Mouse (Mus musculus) neural tube, postnatal 0 days (tissue): ENCODE measurements around the gene Psma3. TPM values are rescaled to one million over a fixed set of nuclear protein-coding genes. Genes with fewer than 3 reads are reported as not detected.

Experiments used
- polyA plus RNA-seq: library from polyadenylated mRNA; unstranded; fragments of >200 nt; fragmentation: Nextera tagmentation; extraction: Ambion mirVana; gene quantifications from 2 replicates; pipeline ENCODE4 v1.2.1, GENCODE M21; 2015

Gene Psma3
- 507 and 530 TPM in 2 replicates for polyA plus RNA-seq

DNA sequence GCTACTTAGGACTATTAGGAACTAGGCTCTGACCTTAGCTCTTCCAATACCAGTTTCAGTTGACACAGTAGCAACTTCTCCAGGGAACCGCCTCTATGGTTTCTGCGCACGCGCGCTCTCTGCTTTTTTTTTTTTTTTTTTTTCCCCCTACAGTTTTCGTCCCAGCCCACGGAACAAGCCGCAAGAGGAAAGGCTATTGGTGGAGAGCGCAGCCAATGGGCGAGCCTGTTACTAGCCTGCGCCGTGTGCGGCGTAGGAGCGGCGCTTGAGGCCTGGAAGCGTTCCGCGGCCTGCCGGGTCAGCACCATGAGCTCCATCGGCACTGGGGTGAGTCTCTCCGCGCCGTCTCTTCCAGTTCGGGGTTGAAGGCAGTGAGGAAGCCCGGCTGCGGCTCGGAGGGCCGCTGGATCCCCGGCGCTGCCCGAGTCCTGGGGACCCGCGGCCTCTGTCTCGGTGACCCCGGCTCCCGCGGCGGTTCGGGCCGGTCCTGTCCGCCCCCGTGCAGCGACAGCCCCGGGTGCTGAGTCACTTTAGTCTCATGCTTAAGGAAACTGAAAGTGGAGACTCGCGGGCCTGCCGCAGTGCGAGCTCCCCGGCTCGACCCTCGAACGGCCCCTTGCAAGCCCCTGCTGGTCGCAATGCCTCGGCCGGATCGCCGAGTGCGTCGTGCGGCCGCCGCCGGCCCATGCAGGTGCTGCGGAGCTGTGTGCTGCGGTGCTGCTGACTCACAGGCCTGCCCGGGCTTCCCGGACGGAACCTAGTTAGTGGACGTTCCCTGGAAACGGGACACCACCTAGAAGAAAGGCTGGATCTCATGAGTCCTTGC, at the start of gene Psma3:
Gene Psma3 (plus strand): TSS at position 181 of the 826 bp plus-strand sequence.

DNA sequence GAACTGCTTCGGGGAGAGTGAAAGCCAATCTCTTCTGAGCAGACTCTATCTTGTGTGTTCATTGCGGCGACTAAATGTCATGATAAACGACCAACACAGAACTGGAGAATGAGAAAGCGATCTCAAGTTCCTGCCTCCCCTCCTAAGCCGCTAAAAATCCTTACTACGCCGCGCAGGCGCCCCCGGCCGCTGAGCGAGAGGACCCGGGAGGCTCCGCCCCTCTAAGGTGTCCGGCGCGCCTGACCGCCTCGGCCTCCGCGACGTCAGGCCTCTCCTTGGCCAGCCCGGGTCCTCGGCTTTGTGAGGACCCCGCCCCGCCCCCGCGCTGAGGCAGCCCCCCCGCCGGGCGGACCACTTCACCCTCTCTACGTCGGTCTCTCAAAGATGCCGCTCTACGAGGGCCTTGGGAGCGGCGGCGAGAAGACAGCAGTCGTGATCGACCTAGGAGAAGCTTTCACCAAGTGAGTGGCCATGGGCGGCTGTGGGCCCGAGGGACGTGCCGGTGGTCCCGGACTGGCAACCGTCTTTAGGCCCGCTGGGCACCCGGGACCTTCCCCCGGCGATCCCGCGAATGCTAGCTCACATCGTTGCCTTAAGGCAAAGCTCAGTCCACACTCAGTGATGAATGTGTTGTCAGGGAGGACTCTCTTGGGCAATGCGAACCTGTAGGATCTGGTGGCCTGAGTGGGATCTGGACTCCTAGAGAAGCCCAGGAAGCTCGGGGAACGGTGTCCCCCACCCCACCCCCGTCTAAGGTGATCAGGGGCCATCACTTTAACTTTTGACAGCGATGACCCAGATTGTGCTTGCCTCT, 36.6 kb upstream of the Psma3 start, which contains the start of gene Actr10:
Gene Actr10 (plus strand): TSS at position 287 of the 814 bp plus-strand sequence.

DNA sequence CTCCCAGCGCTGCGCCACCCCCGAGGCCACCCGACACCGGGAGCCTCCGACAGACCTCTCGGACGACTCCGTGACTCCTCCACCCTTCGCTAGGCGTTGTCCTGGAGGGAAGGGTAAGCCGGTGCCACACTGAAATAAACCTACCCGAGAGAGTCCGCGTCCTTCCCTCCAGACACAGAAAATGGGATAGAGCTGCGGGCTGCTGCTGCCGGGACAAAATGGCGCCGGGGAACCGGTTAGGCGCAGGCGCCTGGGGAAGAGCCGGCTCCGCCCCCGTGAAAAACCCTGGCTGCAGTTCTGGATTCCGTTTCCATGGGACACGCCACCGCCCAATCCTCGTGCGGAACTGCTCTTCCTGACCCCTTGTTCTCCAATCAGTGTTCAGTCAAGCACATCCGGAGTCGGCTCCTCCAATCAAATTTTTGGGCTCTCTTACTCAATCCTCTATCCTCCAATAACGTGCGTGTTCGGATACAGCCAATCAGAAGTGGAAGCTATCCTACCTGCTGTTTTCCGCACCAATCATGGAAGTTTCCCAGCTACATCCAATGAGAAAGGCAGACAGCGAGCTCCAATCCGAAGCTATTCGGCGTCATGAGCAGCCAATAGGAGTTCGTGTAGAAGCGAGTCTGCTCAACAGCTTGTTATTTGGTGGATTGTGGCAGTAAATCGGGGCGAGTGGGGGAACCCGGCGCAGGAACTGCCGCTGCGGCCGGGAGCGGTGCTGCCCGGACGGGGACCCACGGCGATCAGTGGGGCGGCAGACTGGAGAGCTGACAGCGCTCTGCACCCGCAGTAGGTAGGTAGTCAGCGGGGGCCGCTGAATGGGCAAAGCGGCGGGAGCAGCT, 41.2 kb downstream of the Psma3 start, which contains the start of gene Arid4a:
Gene Arid4a (plus strand): TSS at position 628 of the 848 bp plus-strand sequence.

Other genes starting within 250 kb of the Psma3 start
- gene Frmd6, start 149.1 kb upstream of the Psma3 start, polyA plus RNA-seq, result 6.9 and 7.5 TPM in 2 replicates
- gene Actr10, start 36.8 kb upstream of the Psma3 start, polyA plus RNA-seq, result 164 and 168 TPM in 2 replicates
- 41.0 and 43.8 TPM in 2 replicates for gene Arid4a, start 41.4 kb downstream of the Psma3 start, polyA plus RNA-seq
- gene Tomm20l, start 136.8 kb downstream of the Psma3 start, polyA plus RNA-seq, result not detected in 2 replicates
- 153 and 159 TPM in 2 replicates for gene Timm9, start 162.1 kb downstream of the Psma3 start, polyA plus RNA-seq
- 5.7 and 6.0 TPM in 2 replicates for gene 2700049A03Rik, start 162.2 kb downstream of the Psma3 start, polyA plus RNA-seq